Mouse (Mus musculus) CD4-positive, CD25-positive, alpha-beta regulatory T cell (primary cell): ENCODE results near the gene Tnpo1. TPM values are rescaled to one million over a fixed set of nuclear protein-coding genes. Genes with fewer than 3 reads are reported as not detected.

ENCODE experiments used
- polyA plus RNA-seq: library from polyadenylated mRNA; unstranded; fragments of 100-300 nt; shearing (Covaris generic); gene quantifications from one replicate; pipeline ENCODE4 v1.2.1, GENCODE M21; 2017

Gene Tnpo1
- 53.5 TPM for polyA plus RNA-seq

GRCm38 (mm10) chr13:98926213-98926957 is at the start of gene Tnpo1:
Gene Tnpo1 (minus strand): TSS chr13:98926384.

GRCm38 (mm10) chr13:98815147-98815785 is 110.9 kb downstream of the Tnpo1 start, which contains the start of gene Fcho2:
Gene Fcho2 (minus strand): TSS chr13:98815449.

Other genes with a start within 250 kb of the Tnpo1 start
- gene Tmem171, start 231.6 kb downstream of the Tnpo1 start, polyA plus RNA-seq, result not detected
- gene Fcho2, start 110.9 kb downstream of the Tnpo1 start, polyA plus RNA-seq, result 52.3 TPM
- not detected for gene 1700024P04Rik, start 58.2 kb upstream of the Tnpo1 start, polyA plus RNA-seq